Mouse (Mus musculus): ENCODE measurements around the gene Akap7.

DNA sequence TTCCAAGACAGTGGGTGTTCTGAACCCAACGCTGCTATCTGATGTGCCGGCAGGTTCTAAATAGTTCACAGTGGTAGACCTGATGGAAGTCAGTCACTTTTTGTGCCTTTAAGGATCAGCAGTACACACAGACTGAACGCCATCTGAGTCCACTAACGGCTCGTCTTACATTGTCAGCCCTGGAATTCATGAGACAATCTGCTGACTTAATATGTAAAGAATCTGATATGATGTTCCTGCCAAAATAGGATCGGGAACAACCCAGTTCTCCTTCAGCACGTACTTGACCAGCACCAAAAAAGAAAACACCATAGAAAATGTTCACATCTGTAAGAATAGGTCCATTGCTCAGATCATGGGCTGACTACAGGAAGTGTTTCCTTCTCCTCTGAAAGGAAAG is 32.2 kb downstream of the Akap7 start:
- TF ChIP-seq POLR2AphosphoS2 (IDR thresholded peaks at IDR 0.05; ENCODE audit: insufficient read length, low read depth) (no peak), TCF12 (IDR thresholded peaks at IDR 0.05; ENCODE audit: insufficient read depth, poor library complexity, severe bottlenecking) (no peak), USF1 (IDR thresholded peaks at IDR 0.05; ENCODE audit: low read depth) (no peak), MYOG (IDR thresholded peaks at IDR 0.05; ENCODE audit: control insufficient read depth in 1 of 3, insufficient read depth in 1 of 3, insufficient read length in 2 of 3, low read depth in 2 of 3) (no peak), POLR2A (IDR thresholded peaks at IDR 0.05; ENCODE audit: insufficient read length, low read depth) (no peak), CEBPB (IDR thresholded peaks at IDR 0.05; ENCODE audit: insufficient read depth, poor library complexity, severe bottlenecking) (no peak), MAX (IDR thresholded peaks at IDR 0.05; ENCODE audit: low read depth) (no peak), E2F4 (IDR thresholded peaks at IDR 0.05; ENCODE audit: insufficient read depth) (no peak), TCF3 (IDR thresholded peaks at IDR 0.05; ENCODE audit: insufficient read length, low read depth) (no peak), SRF (IDR thresholded peaks at IDR 0.05; ENCODE audit: control insufficient read depth, insufficient read length, low read depth) (no peak), MYOD1 (IDR thresholded peaks at IDR 0.05; ENCODE audit: control insufficient read depth in 1 of 3, insufficient read length in 2 of 3, low read depth in 2 of 3) (no peak)
